Mouse (Mus musculus) skeletal muscle tissue, adult 2 months (tissue): ENCODE measurements around the gene Frmd4b.

Experiments
- DNase-seq: peaks from one replicate; pipeline ENCODE4 v3.0.0-alpha.2; 2012; ENCODE audit warnings: low read depth, low spot score

Gene Frmd4b

GRCm38 (mm10) chr6:97319081-97319480 is 298.3 kb downstream of the Frmd4b start:
- DNase-seq = no peak

- DNase-seq = no peak
Measured at GRCm38 (mm10) chr6:97317956-97318355, 299.4 kb downstream of the Frmd4b start.

- no peak for DNase-seq
Measured at GRCm38 (mm10) chr6:97316716-97317115, 300.6 kb downstream of the Frmd4b start.

- no peak for DNase-seq
Measured at GRCm38 (mm10) chr6:97315311-97315710, 302.0 kb downstream of the Frmd4b start.

- DNase-seq = no peak
Measured at GRCm38 (mm10) chr6:97312545-97312939, 304.8 kb downstream of the Frmd4b start.

GRCm38 (mm10) chr6:97311599-97312544 is 305.5 kb downstream of the Frmd4b start:
- peak; percentile 45 for DNase-seq

- DNase-seq = no peak
Measured at GRCm38 (mm10) chr6:97310901-97311331, 306.4 kb downstream of the Frmd4b start.

GRCm38 (mm10) chr6:97309161-97309560 is 308.2 kb downstream of the Frmd4b start:
- DNase-seq = no peak

GRCm38 (mm10) chr6:97308562-97308961 is 308.8 kb downstream of the Frmd4b start:
- no peak for DNase-seq

- no peak for DNase-seq
Measured at GRCm38 (mm10) chr6:97307231-97307630, 310.1 kb downstream of the Frmd4b start.

- DNase-seq = no peak
Measured at GRCm38 (mm10) chr6:97306351-97306750, 311.0 kb downstream of the Frmd4b start.

- no peak for DNase-seq
Measured at GRCm38 (mm10) chr6:97305491-97305890, 311.9 kb downstream of the Frmd4b start.

GRCm38 (mm10) chr6:97305010-97305409 is 312.3 kb downstream of the Frmd4b start:
- no peak for DNase-seq

- DNase-seq = no peak
Measured at GRCm38 (mm10) chr6:97303277-97304109, 313.8 kb downstream of the Frmd4b start.

- no peak for DNase-seq
Measured at GRCm38 (mm10) chr6:97302303-97302702, 315.0 kb downstream of the Frmd4b start.

- no peak for DNase-seq
Measured at GRCm38 (mm10) chr6:97300659-97301058, 316.7 kb downstream of the Frmd4b start.

GRCm38 (mm10) chr6:97300180-97300579 is 317.2 kb downstream of the Frmd4b start:
- DNase-seq = no peak

GRCm38 (mm10) chr6:97297151-97297550 is 320.2 kb downstream of the Frmd4b start:
- DNase-seq = no peak

- DNase-seq = no peak
Measured at GRCm38 (mm10) chr6:97295866-97296527, 321.3 kb downstream of the Frmd4b start.

- DNase-seq = no peak
Measured at GRCm38 (mm10) chr6:97295416-97295815, 321.9 kb downstream of the Frmd4b start.

GRCm38 (mm10) chr6:97293667-97294569 is 323.4 kb downstream of the Frmd4b start:
- DNase-seq = no peak
